8 mouse cellular contexts compared by ENCODE assay signal in the genomic region with DNA sequence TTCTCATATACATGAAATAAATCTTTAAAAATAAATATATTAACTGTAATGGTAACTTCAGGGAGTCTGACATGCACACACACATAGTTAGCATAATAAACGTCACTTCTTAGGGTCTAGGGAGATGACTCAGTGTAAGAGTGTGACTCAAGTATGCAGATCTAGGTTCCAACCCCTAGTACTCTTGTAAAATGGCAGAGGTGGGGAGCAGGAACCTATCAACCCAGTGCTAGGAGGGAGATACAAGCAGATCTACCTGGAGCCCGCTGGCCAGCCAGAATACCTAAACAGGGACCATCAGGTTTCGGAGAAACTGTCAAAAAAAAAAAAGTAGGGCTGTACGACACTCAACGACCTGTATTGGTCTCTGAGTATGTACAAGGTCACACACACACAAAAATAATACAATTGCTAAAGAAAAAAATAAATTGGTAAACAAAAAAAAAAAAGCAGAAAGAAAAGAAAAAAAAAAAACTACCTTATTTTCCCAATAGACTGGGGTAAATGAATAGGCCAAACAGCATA. TPM values are rescaled to one million over a fixed set of nuclear protein-coding genes. Genes with fewer than 3 reads are reported as not detected.
DNase-seq lines count a peak whose midpoint lies in the region; ATAC-seq and TF ChIP-seq lines count a peak whose summit lies in the region.

No protein-coding gene starts in this region.

- TF ChIP-seq POLR2A in bone marrow macrophage, adult 2 months (IDR thresholded peaks at IDR 0.05; ENCODE audit: borderline replicate concordance, low read depth, low read length): no peak

- no peaks in the 10 kb centered on the region for H3K27me3 ChIP-seq in hindbrain, embryonic 13.5 days
- no peaks in the 10 kb centered on the region for H3K27me3 ChIP-seq in midbrain, postnatal 0 days (ENCODE audit: insufficient read depth, low read length)

- peaks cover 29% of the 10 kb centered on the region for H3K36me3 ChIP-seq in hindbrain, embryonic 13.5 days
- H3K36me3 ChIP-seq in midbrain, postnatal 0 days (ENCODE audit: insufficient read depth, low read length): peaks cover 20% of the 10 kb centered on the region

- peak overlapping the region; percentile 95 for H3K4me3 ChIP-seq in left cerebral cortex, adult 2 months
- H3K4me3 ChIP-seq in bone marrow macrophage, adult 2 months (ENCODE audit: insufficient read depth, low read length): peak overlapping the region; percentile 43
- H3K4me3 ChIP-seq in hindbrain, embryonic 13.5 days: peak overlapping the region; percentile 66
- peak overlapping the region; percentile 52 for H3K4me3 ChIP-seq in midbrain, postnatal 0 days (ENCODE audit: low read depth, low read length)

- no peak for ATAC-seq in hindbrain, embryonic 13.5 days (ENCODE audit: low FRiP score)
- ATAC-seq in midbrain, postnatal 0 days (ENCODE audit: low FRiP score): no peak
- no peak for ATAC-seq in activated CD4-positive, CD25-positive, alpha-beta regulatory T cell, adult 4 months

- WGBS in hindbrain, embryonic 13.5 days: 29% methylated on average over 5 of the region's 5 CpGs
- WGBS in midbrain, postnatal 0 days: 26% methylated on average over 5 of the region's 5 CpGs

- peak overlapping the region; percentile 72; the same call in 1 of the 2 replicates for H3K9ac ChIP-seq in hindbrain, embryonic 13.5 days
- H3K9ac ChIP-seq in midbrain, postnatal 0 days (replicated peaks; ENCODE audit: low read length, poor library complexity, severe bottlenecking): peak overlapping the region; percentile 55

- no peak for DNase-seq in left cerebral cortex, adult 2 months (ENCODE audit: extremely low spot score in 1 of 2, low spot score in 2 of 2)
- DNase-seq in left cerebral cortex, postnatal 14 days (ENCODE audit: low spot score in 2 of 2): no peak
- DNase-seq in midbrain, postnatal 0 days (ENCODE audit: low spot score): no peak
- no peak for DNase-seq in thymus, postnatal 14 days
- no peak for DNase-seq in embryo, embryonic 11 days

- peak overlapping the region; percentile 54 for H3K4me2 ChIP-seq in hindbrain, embryonic 13.5 days
- H3K4me2 ChIP-seq in midbrain, postnatal 0 days (ENCODE audit: low read depth, low read length, poor library complexity, severe bottlenecking): peak overlapping the region; percentile 57

- H3K27ac ChIP-seq in left cerebral cortex, adult 2 months: peak overlapping the region; percentile 99
- peak overlapping the region; percentile 65 for H3K27ac ChIP-seq in bone marrow macrophage, adult 2 months (ENCODE audit: insufficient read depth, low read depth, low read length)
- peak overlapping the region; percentile 89 for H3K27ac ChIP-seq in hindbrain, embryonic 13.5 days
- peak overlapping the region; percentile 71 for H3K27ac ChIP-seq in midbrain, postnatal 0 days (ENCODE audit: low read depth, low read length)

- peaks cover 36% of the 10 kb centered on the region for H3K4me1 ChIP-seq in bone marrow macrophage, adult 2 months (ENCODE audit: control insufficient read depth, insufficient read depth, low read length)
- peaks cover 44% of the 10 kb centered on the region for H3K4me1 ChIP-seq in hindbrain, embryonic 13.5 days (replicated peaks)
- H3K4me1 ChIP-seq in midbrain, postnatal 0 days (ENCODE audit: insufficient read depth, low read length): peaks cover 8% of the 10 kb centered on the region; the same call in 1 of the 2 replicates

- TF ChIP-seq CTCF in left cerebral cortex, adult 2 months (IDR thresholded peaks at IDR 0.05): no peak
- TF ChIP-seq CTCF in bone marrow macrophage, adult 2 months (IDR thresholded peaks at IDR 0.05; ENCODE audit: low read depth, low read length): no peak
- TF ChIP-seq CTCF in midbrain, postnatal 0 days (IDR thresholded peaks at IDR 0.05): no peak

- no peaks in the 10 kb centered on the region for H3K9me3 ChIP-seq in hindbrain, embryonic 13.5 days
- H3K9me3 ChIP-seq in midbrain, postnatal 0 days (ENCODE audit: low read length): no peaks in the 10 kb centered on the region

- intact Hi-C loops in left cerebral cortex, adult 2 months (cut with DNase I): loop anchor here (5.0 kb wide), 1 partner anchor 92 kb away; a partner anchor contains a TSS
- intact Hi-C loops in left cerebral cortex, postnatal 14 days (cut with DNase I): loop anchor here (10.0 kb wide), 1 partner anchor 476 kb away; a partner anchor contains a TSS

RNA-seq across cellular contexts. Expression of a gene that starts 0.3 kb away (rescaled TPM):
- total RNA-seq in left cerebral cortex, adult 2 months (2021): 10 to 100 TPM; 16.6 to 19.0 TPM
- total RNA-seq in left cerebral cortex, postnatal 14 days (2021): 10 to 100 TPM; 20.2 TPM
- 18.5 and 23.5 TPM in 2 replicates for polyA plus RNA-seq in bone marrow macrophage, adult 2 months (2012; ENCODE audit: insufficient read depth, insufficient read length, missing spikeins)
- 4.6 and 6.2 TPM in 2 replicates for polyA plus RNA-seq in hindbrain, embryonic 13.5 days (2015; fragmentation: Nextera tagmentation; extraction: Ambion mirVana)
- total RNA-seq in midbrain, postnatal 0 days (2014; rRNA removed): 9.4 and 10.5 TPM in 2 replicates
- 5.4 and 5.5 TPM in 2 replicates for polyA plus RNA-seq in midbrain, postnatal 0 days (2015; fragmentation: Nextera tagmentation; extraction: Ambion mirVana)
- 1 to 10 TPM; 3.7 to 4.9 TPM for polyA plus RNA-seq in activated CD4-positive, CD25-positive, alpha-beta regulatory T cell, adult 4 months (2017; shearing (Covaris generic))

RNA-seq across cellular contexts. Expression of a gene that starts 4.1 kb away (rescaled TPM):
- 100 to 1,000 TPM; 110 to 113 TPM for total RNA-seq in left cerebral cortex, adult 2 months (2021)
- 10 to 100 TPM; 84.5 to 94.0 TPM for total RNA-seq in left cerebral cortex, postnatal 14 days (2021)
- polyA plus RNA-seq in bone marrow macrophage, adult 2 months (2012; ENCODE audit: insufficient read depth, insufficient read length, missing spikeins): 131 and 149 TPM in 2 replicates
- 109 and 112 TPM in 2 replicates for polyA plus RNA-seq in hindbrain, embryonic 13.5 days (2015; fragmentation: Nextera tagmentation; extraction: Ambion mirVana)
- total RNA-seq in midbrain, postnatal 0 days (2014; rRNA removed): 131 and 140 TPM in 2 replicates
- polyA plus RNA-seq in midbrain, postnatal 0 days (2015; fragmentation: Nextera tagmentation; extraction: Ambion mirVana): 132 and 136 TPM in 2 replicates
- 100 to 1,000 TPM; 302 to 322 TPM for polyA plus RNA-seq in activated CD4-positive, CD25-positive, alpha-beta regulatory T cell, adult 4 months (2017; shearing (Covaris generic))

RNA-seq across cellular contexts. Expression of a gene that starts 11.0 kb away (rescaled TPM):
- 10 to 100 TPM; 41.7 to 44.8 TPM for total RNA-seq in left cerebral cortex, adult 2 months (2021)
- total RNA-seq in left cerebral cortex, postnatal 14 days (2021): 10 to 100 TPM; 32.2 to 34.2 TPM
- polyA plus RNA-seq in bone marrow macrophage, adult 2 months (2012; ENCODE audit: insufficient read depth, insufficient read length, missing spikeins): 20.2 and 23.9 TPM in 2 replicates
- polyA plus RNA-seq in hindbrain, embryonic 13.5 days (2015; fragmentation: Nextera tagmentation; extraction: Ambion mirVana): 20.2 and 21.3 TPM in 2 replicates
- 95.6 and 106 TPM in 2 replicates for total RNA-seq in midbrain, postnatal 0 days (2014; rRNA removed)
- 31.1 and 32.9 TPM in 2 replicates for polyA plus RNA-seq in midbrain, postnatal 0 days (2015; fragmentation: Nextera tagmentation; extraction: Ambion mirVana)
- polyA plus RNA-seq in activated CD4-positive, CD25-positive, alpha-beta regulatory T cell, adult 4 months (2017; shearing (Covaris generic)): under 1 TPM in 1 of 2 experiments, not detected in 1; 0.45 TPM

RNA-seq across cellular contexts. Expression of a gene that starts 24.8 kb away (rescaled TPM):
- total RNA-seq in left cerebral cortex, adult 2 months (2021): 1 to 10 TPM; 4.6 to 4.7 TPM
- 1 to 10 TPM; 5.9 to 7.2 TPM for total RNA-seq in left cerebral cortex, postnatal 14 days (2021)
- 0.21 TPM in 1 of 2 replicates, not detected in the other for polyA plus RNA-seq in bone marrow macrophage, adult 2 months (2012; ENCODE audit: insufficient read depth, insufficient read length, missing spikeins)
- polyA plus RNA-seq in hindbrain, embryonic 13.5 days (2015; fragmentation: Nextera tagmentation; extraction: Ambion mirVana): 6.2 and 7.1 TPM in 2 replicates
- total RNA-seq in midbrain, postnatal 0 days (2014; rRNA removed): 3.0 and 4.4 TPM in 2 replicates
- polyA plus RNA-seq in midbrain, postnatal 0 days (2015; fragmentation: Nextera tagmentation; extraction: Ambion mirVana): 3.9 and 4.3 TPM in 2 replicates
- under 1 TPM in 1 of 2 experiments, not detected in 1; 0.28 TPM for polyA plus RNA-seq in activated CD4-positive, CD25-positive, alpha-beta regulatory T cell, adult 4 months (2017; shearing (Covaris generic))

RNA-seq across cellular contexts. Expression of a gene that starts 25.9 kb away (rescaled TPM):
- 100 to 1,000 TPM in 1 of 2 experiments, 10 to 100 TPM in 1; 97.3 to 107 TPM for total RNA-seq in left cerebral cortex, adult 2 months (2021)
- 10 to 100 TPM; 87.1 to 91.0 TPM for total RNA-seq in left cerebral cortex, postnatal 14 days (2021)
- polyA plus RNA-seq in bone marrow macrophage, adult 2 months (2012; ENCODE audit: insufficient read depth, insufficient read length, missing spikeins): 75.8 and 89.1 TPM in 2 replicates
- 83.3 and 90.9 TPM in 2 replicates for polyA plus RNA-seq in hindbrain, embryonic 13.5 days (2015; fragmentation: Nextera tagmentation; extraction: Ambion mirVana)
- 78.1 and 124 TPM in 2 replicates for total RNA-seq in midbrain, postnatal 0 days (2014; rRNA removed)
- polyA plus RNA-seq in midbrain, postnatal 0 days (2015; fragmentation: Nextera tagmentation; extraction: Ambion mirVana): 90.2 and 98.4 TPM in 2 replicates
- polyA plus RNA-seq in activated CD4-positive, CD25-positive, alpha-beta regulatory T cell, adult 4 months (2017; shearing (Covaris generic)): 10 to 100 TPM; 59.2 to 67.9 TPM

Comparison
In these comparisons a context has a peak if more than half of its experiments do, and no peak if none do; other contexts are left out.
1. H3K4me3 ChIP-seq: peak in every context shown above with its lines; median percentile 95 in left cerebral cortex, adult 2 months; 66 in hindbrain, embryonic 13.5 days; 52 in midbrain, postnatal 0 days; 43 in bone marrow macrophage, adult 2 months.
2. RNA of a gene that starts 11.0 kb away (polyA plus RNA-seq): 31.1 to 32.9 TPM in midbrain, postnatal 0 days, 20.2 to 23.9 TPM in bone marrow macrophage, adult 2 months and 20.2 to 21.3 TPM in hindbrain, embryonic 13.5 days; 0.45 TPM in activated CD4-positive, CD25-positive, alpha-beta regulatory T cell, adult 4 months; every median in the first group is over 10 times any median in the second.
3. Peak in every context shown above with its lines, with median percentiles within 50 percentile points of each other: H3K27ac ChIP-seq.